Mouse (Mus musculus): Measurements from ENCODE around the gene Csf1. TPM values are rescaled to one million over a fixed set of nuclear protein-coding genes. Genes with fewer than 3 reads are reported as not detected.
A peak's percentile ranks its signal among the peaks of the same experiment; 100 is the strongest.

Gene Csf1
- polyA plus RNA-seq, 1 experiment from 2014 or later = 7.9 TPM

DNA sequence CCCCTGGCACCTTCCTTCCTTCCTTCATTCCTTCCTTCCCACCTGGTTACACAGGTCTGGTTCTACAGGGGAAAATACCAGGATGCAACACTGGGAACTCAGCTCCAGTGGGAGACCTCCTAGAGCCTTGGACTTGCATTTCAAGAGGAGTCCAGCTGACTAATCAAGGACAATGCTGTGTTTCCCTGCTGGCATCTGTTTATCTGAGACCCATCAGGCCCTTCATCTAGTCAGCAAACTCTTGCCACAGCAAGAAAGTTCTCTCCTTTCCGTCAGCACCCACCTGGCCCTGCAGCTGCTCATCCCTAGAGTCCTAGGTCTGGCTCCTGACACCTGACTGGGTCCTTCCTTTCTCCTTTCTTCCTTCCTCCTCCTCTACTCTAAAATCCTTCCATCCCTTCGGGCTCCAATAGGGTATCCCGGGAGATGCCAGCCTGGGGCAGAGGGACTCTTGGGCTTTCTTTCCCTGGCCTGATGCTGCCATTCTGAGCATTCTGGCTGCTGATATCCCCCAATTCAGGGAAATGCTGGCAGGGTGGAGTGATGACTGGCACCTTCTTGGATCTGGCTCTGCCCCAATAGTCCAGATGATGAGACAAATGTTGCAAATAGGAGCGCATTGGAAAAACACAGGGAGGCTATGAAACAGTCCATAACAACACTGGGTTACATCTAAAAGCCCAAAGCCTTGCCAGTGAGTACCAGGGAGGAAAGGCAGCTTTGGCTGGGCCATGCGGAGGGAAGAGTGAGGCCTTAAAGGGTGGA, 2.7 kb downstream of the Csf1 start:
- H3K9me3 ChIP-seq = no peaks in the 10 kb centered on the region
- H3K27ac ChIP-seq (replicated peaks) = peak overlapping the region; percentile 82
- no peaks in the 10 kb centered on the region for H3K36me3 ChIP-seq
- peaks cover 41% of the 10 kb centered on the region for H3K4me1 ChIP-seq
- peak overlapping the region; percentile 84 for H3K4me2 ChIP-seq (replicated peaks)
- H3K4me3 ChIP-seq = no peak overlapping the region
- peak overlapping the region; percentile 4; the same call in 1 of the 2 replicates for H3K9ac ChIP-seq (replicated peaks)
- no peaks in the 10 kb centered on the region for H3K27me3 ChIP-seq
- 54% methylated on average over 5 of the region's 5 CpGs for WGBS
- ATAC-seq (replicated peaks) = peak; percentile 32

DNA sequence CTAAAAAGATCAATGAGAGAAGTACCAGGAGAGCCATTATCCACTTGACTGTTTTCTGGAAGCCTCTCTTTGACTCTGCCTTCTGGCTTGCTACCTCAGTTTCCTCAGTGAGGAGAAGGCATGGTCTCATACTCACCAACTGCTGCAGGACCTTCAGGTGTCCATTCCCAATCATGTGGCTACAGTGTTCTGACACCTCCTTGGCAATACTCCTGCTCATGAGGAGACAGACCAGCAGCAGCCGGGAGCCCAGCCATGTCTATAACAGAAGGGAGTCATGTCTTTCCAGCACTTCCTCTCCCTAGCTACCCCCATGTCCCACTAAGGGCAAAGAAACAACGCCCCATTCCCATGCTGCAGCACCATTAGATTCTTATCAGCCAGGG, 3.8 kb downstream of the Csf1 start:
- peaks cover 43% of the 10 kb centered on the region for H3K4me1 ChIP-seq
- no peaks in the 10 kb centered on the region for H3K27me3 ChIP-seq
- no peak for ATAC-seq (replicated peaks)
- no peaks in the 10 kb centered on the region for H3K9me3 ChIP-seq
- no peak overlapping the region for H3K4me2 ChIP-seq (replicated peaks)
- no peak overlapping the region for H3K4me3 ChIP-seq
- H3K27ac ChIP-seq (replicated peaks) = no peak overlapping the region
- H3K36me3 ChIP-seq = no peaks in the 10 kb centered on the region
- no peak overlapping the region for H3K9ac ChIP-seq (replicated peaks)
- WGBS = 83% methylated on average over 2 of the region's 2 CpGs

DNA sequence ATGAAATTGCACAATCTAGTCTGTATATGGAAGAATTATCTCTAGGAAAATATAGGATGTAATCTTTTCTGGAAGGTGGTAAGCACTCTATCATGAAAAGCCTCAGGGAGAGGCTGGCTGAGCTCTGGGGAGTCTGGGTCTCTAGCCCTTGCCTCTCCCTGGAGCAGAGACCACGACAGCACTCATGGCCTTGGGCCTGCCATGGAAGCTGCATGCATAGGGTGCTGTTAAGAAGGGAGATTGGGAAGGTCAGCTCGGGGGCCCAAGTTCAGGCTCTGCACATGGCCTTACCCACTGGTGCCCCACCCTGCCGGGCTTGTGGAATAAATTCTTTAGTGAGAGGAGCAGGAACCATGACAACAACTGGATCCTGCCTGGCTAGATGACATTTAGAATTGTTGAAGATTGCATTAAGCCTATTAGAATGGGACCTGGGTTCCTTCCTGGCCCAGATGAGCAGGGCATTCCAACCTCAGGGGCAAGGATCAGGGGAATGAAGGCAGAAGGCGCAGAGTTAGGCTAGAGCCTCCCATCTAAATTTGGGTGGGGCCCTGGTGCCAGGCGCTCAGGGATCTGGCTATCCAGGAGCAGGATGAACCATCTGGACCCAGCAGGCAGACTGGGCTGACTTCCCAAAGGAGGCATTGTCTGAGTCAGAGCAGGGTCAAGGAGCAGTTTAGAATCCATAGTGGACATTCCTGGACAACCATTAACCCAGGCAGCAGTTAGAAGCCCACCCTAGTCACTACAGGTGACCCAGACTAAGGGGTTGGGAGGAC, 4.4 kb downstream of the Csf1 start:
- H3K27ac ChIP-seq (replicated peaks) = no peak overlapping the region
- H3K27me3 ChIP-seq = no peaks in the 10 kb centered on the region
- H3K4me2 ChIP-seq (replicated peaks) = no peak overlapping the region
- H3K9me3 ChIP-seq = no peaks in the 10 kb centered on the region
- H3K9ac ChIP-seq (replicated peaks) = no peak overlapping the region
- H3K4me3 ChIP-seq = no peak overlapping the region
- 71% methylated on average over 5 of the region's 5 CpGs for WGBS
- no peaks in the 10 kb centered on the region for H3K36me3 ChIP-seq
- ATAC-seq (replicated peaks) = no peak
- peaks cover 49% of the 10 kb centered on the region for H3K4me1 ChIP-seq

DNA sequence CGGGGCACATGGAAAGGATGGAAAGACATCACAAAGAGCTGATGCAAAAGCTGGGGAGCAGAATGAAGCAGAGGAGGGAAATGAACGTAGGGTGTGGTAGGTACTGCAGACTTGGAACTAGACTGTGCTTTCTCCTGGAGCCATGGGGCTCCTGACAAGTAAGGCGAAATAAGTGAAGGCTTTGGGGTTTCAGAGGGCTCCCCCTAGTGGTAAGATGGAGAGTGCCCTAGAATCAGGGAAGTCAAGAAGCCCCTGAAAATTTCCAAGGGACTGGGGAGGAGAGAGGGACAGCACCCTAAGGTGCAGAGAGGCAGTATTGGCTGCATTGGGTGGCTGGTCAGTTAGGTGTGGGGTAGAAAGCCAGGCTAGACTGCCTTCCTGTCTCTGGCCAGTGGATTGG, 5.6 kb downstream of the Csf1 start:
- peaks cover 46% of the 10 kb centered on the region for H3K4me1 ChIP-seq
- no peaks in the 10 kb centered on the region for H3K36me3 ChIP-seq
- no peak overlapping the region for H3K4me3 ChIP-seq
- H3K27ac ChIP-seq (replicated peaks) = no peak overlapping the region
- 46% methylated on average over 3 of the region's 3 CpGs for WGBS
- H3K9ac ChIP-seq (replicated peaks) = no peak overlapping the region
- no peaks in the 10 kb centered on the region for H3K9me3 ChIP-seq
- H3K27me3 ChIP-seq = no peaks in the 10 kb centered on the region
- no peak for ATAC-seq (replicated peaks)
- no peak overlapping the region for H3K4me2 ChIP-seq (replicated peaks)

DNA sequence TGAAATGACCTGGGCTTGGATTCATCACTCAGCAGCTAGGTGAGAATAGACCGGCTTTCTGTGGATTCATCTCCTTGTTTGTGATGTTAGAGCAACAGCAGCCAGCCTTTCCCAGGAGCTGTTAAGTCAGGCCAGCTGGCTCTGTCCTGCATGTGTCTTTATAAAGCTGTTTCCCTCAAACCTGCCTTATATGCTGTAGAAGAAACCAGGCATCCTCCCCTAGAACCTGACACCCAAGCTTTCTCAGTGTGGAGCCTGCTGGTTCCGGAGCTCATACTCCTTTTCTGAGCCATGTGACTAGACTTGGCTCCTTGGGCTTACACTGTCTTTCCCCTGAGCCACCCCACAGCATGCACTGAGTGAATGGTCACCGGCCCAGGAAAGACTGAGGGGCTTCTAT, 8.7 kb downstream of the Csf1 start:
- WGBS = 67% methylated on average over 3 of the region's 3 CpGs
- Histone ChIP-seq H3K36me3 (0 out of 2 replicates have a peak, but pooled peaks cover 4% of the 10 kb centered on the region), H3K27me3 (no peaks in the 10 kb centered on the region), H3K9ac (replicated peaks) (no peak overlapping the region), H3K27ac (replicated peaks) (0 out of 2 replicates have a peak overlapping the region, but pooled peaks have one; percentile 12), H3K9me3 (no peaks in the 10 kb centered on the region), H3K4me1 (peaks cover 26% of the 10 kb centered on the region), H3K4me3 (no peak overlapping the region), H3K4me2 (replicated peaks) (no peak overlapping the region)
- no peak for ATAC-seq (replicated peaks)

DNA sequence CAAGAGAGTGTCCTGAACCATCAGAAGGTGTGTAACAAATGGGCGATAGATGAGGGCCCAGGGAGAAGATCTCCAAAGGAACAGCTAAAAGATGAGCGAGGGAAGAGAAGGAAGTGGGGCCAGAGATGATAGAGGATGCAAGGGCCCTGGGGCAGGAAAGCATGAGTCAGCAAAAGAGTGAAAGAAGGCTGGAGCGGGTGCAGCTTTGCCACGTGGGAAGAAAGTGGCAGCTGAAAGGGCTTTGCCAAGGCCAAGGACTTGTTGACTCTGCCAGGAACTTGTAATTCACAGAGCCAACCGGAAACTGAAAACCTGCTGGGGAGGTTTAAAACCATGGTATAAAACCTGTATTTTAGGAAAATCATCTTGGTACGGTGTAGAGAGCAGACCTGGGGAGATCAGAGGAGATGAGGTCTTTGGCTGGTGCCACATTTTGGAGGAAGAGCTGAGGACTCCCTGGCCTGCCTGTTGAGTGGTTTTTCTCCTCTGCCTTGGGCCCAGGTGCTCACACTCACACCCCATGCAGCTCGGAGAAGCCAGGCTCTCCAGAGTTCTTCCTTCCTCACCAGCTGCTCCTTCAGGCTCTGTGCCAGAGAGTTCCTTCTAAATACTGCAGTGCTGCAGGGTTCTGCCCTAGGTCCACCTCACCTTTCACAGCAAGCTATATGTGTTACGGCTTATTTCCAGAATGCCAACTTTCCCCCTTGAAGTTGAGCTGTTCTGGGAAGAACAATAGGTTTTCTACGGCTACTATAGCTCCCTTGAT, 9.3 kb downstream of the Csf1 start:
- ATAC-seq (replicated peaks) = 0 out of 2 replicates have a peak, but pooled peaks have one; percentile 7
- no peak overlapping the region for H3K4me2 ChIP-seq (replicated peaks)
- H3K4me3 ChIP-seq = no peak overlapping the region
- peaks cover 24% of the 10 kb centered on the region for H3K4me1 ChIP-seq
- H3K36me3 ChIP-seq = 0 out of 2 replicates have a peak, but pooled peaks cover 4% of the 10 kb centered on the region
- no peaks in the 10 kb centered on the region for H3K9me3 ChIP-seq
- no peak overlapping the region for H3K9ac ChIP-seq (replicated peaks)
- 69% methylated on average over 9 of the region's 9 CpGs for WGBS
- H3K27ac ChIP-seq (replicated peaks) = 0 out of 2 replicates have a peak overlapping the region, but pooled peaks have one; percentile 12
- H3K27me3 ChIP-seq = no peaks in the 10 kb centered on the region

DNA sequence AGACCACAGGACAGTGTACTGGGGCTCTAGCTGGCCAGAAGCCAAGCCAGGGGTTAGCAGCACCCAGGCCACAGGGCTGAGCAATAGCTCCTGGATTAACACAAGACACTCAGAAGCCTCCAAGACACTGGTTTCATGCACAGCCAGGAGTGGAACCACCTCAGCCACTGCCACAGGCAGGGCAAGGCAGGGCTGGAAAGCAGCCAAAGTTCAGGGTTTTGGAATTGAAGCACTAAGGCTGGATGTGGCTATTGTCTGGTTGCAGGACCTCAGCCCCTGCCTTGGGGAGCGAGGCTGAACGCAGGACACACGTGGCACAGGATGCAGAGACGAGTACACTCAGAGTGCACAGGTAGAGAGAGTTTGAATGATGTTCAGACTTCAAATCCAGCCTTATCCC, 10.8 kb downstream of the Csf1 start:
- 59% methylated on average over 4 of the region's 4 CpGs for WGBS
- no peak overlapping the region for H3K9ac ChIP-seq (replicated peaks)
- ATAC-seq (replicated peaks) = no peak

DNA sequence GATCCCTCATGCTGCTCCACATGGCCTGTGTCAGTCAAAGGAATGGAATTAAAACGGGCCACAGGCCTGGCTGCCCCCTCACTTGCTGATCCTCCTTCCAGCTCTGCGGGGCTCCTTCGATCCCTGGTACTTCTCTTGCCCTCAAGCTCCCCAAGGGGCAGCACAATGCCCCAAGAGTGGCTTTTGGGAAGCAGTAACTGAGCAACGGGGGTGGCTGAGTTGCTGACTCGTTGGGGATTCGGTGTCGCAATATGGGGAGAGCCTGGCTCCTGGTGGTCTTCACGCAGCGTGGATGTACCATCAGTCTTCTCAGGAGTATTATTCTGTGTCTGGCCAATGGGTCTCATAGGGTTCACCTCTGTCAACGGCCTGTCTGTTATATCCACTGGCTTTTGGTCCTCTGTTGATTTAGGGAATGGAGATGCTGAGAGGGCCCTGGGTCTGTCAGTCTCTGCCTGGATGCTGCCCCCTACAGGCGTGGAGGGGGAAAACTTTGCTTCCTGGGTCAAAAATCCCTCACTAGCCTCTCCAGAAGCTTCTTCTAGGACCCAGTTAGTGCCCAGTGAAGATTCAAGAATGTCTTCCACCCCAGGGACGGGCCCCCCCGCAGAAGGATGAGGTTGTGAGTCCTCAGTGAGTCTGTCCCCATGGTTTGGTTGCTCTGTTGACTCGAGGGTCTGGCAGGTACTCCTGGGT, 11.9 kb downstream of the Csf1 start:
- H3K4me2 ChIP-seq (replicated peaks) = no peak overlapping the region
- H3K27me3 ChIP-seq = no peaks in the 10 kb centered on the region
- ATAC-seq (replicated peaks) = no peak
- H3K36me3 ChIP-seq = 0 out of 2 replicates have a peak, but pooled peaks cover 4% of the 10 kb centered on the region
- no peak overlapping the region for H3K27ac ChIP-seq (replicated peaks)
- H3K9ac ChIP-seq (replicated peaks) = no peak overlapping the region
- 83% methylated on average over 14 of the region's 14 CpGs for WGBS
- peaks cover 20% of the 10 kb centered on the region for H3K4me1 ChIP-seq
- H3K9me3 ChIP-seq = no peaks in the 10 kb centered on the region
- H3K4me3 ChIP-seq = no peak overlapping the region

More for the DNA sequence above, 10.8 kb downstream of the Csf1 start:
- Histone ChIP-seq H3K4me1 (peaks cover 20% of the 10 kb centered on the region), H3K4me2 (replicated peaks) (no peak overlapping the region), H3K36me3 (0 out of 2 replicates have a peak, but pooled peaks cover 4% of the 10 kb centered on the region), H3K27me3 (no peaks in the 10 kb centered on the region), H3K27ac (replicated peaks) (no peak overlapping the region), H3K9me3 (no peaks in the 10 kb centered on the region), H3K4me3 (no peak overlapping the region)

DNA sequence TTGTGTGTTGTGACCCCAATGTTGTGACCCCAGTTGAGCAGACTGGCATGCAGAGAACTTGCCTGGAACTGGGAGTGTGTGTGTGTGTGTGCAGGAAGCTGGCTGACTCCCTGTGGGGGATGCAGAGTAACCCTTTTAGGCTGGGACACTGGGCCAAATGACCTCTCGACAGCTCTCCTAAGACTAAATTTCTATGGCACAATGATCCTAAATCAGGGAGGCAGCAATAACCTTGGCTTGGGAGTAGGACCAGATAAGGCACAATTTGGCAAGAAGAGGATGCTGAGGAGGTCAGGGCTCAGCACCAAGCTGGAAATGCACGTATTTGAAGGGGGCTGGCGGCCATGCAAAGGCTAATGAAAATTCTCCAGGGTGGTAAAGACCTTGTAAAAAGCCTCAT, 14.2 kb downstream of the Csf1 start:
- Histone ChIP-seq H3K4me2 (replicated peaks) (no peak overlapping the region), H3K27me3 (no peaks in the 10 kb centered on the region), H3K9ac (replicated peaks) (no peak overlapping the region), H3K4me1 (peaks cover 25% of the 10 kb centered on the region), H3K9me3 (no peaks in the 10 kb centered on the region), H3K36me3 (0 out of 2 replicates have a peak, but pooled peaks cover 4% of the 10 kb centered on the region), H3K4me3 (no peak overlapping the region), H3K27ac (replicated peaks) (no peak overlapping the region)
- 77% methylated on average over 3 of the region's 3 CpGs for WGBS
- no peak for ATAC-seq (replicated peaks)

DNA sequence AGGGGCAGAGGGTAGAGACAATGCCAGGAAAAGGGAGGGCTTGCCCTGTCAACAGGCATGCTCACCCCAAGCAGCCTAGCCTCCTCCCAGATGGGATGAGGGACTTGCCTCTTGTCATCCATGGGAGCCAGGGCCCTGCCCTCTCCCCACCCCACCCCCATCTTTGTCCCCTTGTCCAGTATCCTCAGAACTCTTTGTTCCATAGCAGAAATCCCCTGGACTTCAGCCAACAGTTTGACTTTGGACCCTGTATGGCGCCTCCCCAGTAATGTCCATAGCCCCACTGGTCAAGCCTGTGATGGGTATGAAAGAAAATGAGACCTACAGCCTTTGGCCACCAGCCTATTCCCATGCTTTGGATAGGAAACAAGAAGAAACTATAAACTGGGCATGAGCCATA, 16.6 kb downstream of the Csf1 start:
- H3K4me1 ChIP-seq = peaks cover 27% of the 10 kb centered on the region
- no peak overlapping the region for H3K4me2 ChIP-seq (replicated peaks)
- no peak overlapping the region for H3K9ac ChIP-seq (replicated peaks)
- H3K36me3 ChIP-seq = 0 out of 2 replicates have a peak, but pooled peaks cover 4% of the 10 kb centered on the region
- 91% methylated on average over 1 of the region's 1 CpGs for WGBS
- ATAC-seq (replicated peaks) = no peak
- no peak overlapping the region for H3K27ac ChIP-seq (replicated peaks)
- H3K4me3 ChIP-seq = no peak overlapping the region
- H3K9me3 ChIP-seq = no peaks in the 10 kb centered on the region
- no peaks in the 10 kb centered on the region for H3K27me3 ChIP-seq

DNA sequence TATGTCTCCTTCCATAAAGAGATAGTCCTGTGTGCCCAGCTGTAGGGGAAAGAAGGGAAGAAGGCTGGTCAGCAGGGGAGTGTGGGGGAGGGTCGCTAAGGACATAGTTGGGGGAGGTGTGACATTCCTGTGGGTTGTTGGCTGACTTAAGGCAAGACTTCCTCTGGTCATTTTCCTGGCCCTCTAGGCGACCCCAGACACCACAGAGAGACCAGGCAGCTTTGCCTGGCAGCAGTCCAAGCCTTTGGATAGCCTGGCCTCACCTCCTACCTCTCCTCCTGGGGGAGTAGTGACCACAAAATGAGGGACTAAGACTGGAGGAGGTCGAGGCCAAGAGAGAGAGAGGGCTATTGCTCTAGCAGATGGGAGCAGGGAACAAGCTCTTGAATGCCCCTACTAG, 17.2 kb downstream of the Csf1 start:
- no peak overlapping the region for H3K4me3 ChIP-seq
- H3K4me2 ChIP-seq (replicated peaks) = no peak overlapping the region
- H3K27me3 ChIP-seq = no peaks in the 10 kb centered on the region
- 44% methylated on average over 3 of the region's 3 CpGs for WGBS
- H3K9ac ChIP-seq (replicated peaks) = no peak overlapping the region
- H3K36me3 ChIP-seq = 0 out of 2 replicates have a peak, but pooled peaks cover 3% of the 10 kb centered on the region
- peaks cover 27% of the 10 kb centered on the region for H3K4me1 ChIP-seq
- H3K9me3 ChIP-seq = no peaks in the 10 kb centered on the region
- ATAC-seq (replicated peaks) = no peak
- no peak overlapping the region for H3K27ac ChIP-seq (replicated peaks)
